Mouse (Mus musculus) CH12.LX (cell line): ENCODE data around the gene Pde11a.

Experiments
- EP300 ChIP-seq: IDR thresholded peaks from 2 replicates; pipeline ENCODE4 v1.6.1; 2011; ENCODE audit warnings: low read length, improper control_type of control experiment
- POLR2A ChIP-seq: IDR thresholded peaks from 2 replicates; pipeline ENCODE4 v1.6.1; 2011; ENCODE audit warnings: low read depth, mild to moderate bottlenecking, improper control_type of control experiment, low read length
- TCF12 ChIP-seq: IDR thresholded peaks from 2 replicates; pipeline ENCODE4 v1.6.1; 2014; ENCODE audit warnings: low read depth, mild to moderate bottlenecking, inconsistent platforms, low read length, improper control_type of control experiment

DNA sequence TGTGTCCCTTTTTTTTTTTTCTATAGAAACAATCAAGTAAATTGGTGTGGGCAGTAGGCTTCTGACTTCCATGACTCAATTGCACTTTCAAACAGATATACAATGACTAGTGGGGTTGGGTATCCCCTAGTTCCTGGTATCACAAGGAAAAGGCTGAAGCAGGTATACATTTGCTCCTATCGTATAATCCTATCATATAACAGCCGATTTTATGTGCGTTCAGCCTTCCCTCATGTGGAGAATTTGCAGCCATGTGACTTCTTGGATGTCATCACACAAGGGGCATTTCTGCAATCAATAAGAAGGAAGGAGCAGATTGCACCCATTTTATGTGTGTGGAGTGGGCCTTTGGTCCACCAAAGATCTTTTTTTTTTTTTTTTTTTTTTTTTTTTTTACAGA is 355.5 kb downstream of the Pde11a start:
- TF ChIP-seq TCF12 (no peak), POLR2A (no peak), EP300 (no peak)
